Mouse (Mus musculus): ENCODE measurements around the gene Tor1aip1. TPM values are rescaled to one million over a fixed set of nuclear protein-coding genes. Genes with fewer than 3 reads are reported as not detected.
A peak's percentile ranks its signal among the peaks of the same experiment; 100 is the strongest.

Gene Tor1aip1
- polyA plus RNA-seq, 1 experiment from 2014 or later = 21.0 TPM

GRCm38 (mm10) chr1:155987625-155988024 is 48.7 kb downstream of the Tor1aip1 start:
- Histone ChIP-seq H3K9me3 (no peaks in the 10 kb centered on the region), H3K9ac (no peak overlapping the region), H3K27ac (replicated peaks) (no peak overlapping the region), H3K36me3 (no peaks in the 10 kb centered on the region), H3K4me3 (no peak overlapping the region), H3K4me1 (replicated peaks) (no peaks in the 10 kb centered on the region), H3K27me3 (no peaks in the 10 kb centered on the region), H3K4me2 (no peak overlapping the region)
- ATAC-seq (ENCODE audit: low FRiP score, low read depth) = no peak
- WGBS = 90% methylated on average over 2 of the region's 2 CpGs

GRCm38 (mm10) chr1:155974931-155975330 is 61.3 kb downstream of the Tor1aip1 start:
- Histone ChIP-seq H3K4me2 (peak overlapping the region; percentile 59; the same call in 1 of the 2 replicates), H3K9me3 (no peaks in the 10 kb centered on the region), H3K9ac (no peak overlapping the region), H3K4me1 (replicated peaks) (peaks cover 25% of the 10 kb centered on the region), H3K27me3 (no peaks in the 10 kb centered on the region), H3K4me3 (no peak overlapping the region), H3K27ac (replicated peaks) (no peak overlapping the region), H3K36me3 (no peaks in the 10 kb centered on the region)
- WGBS = 68% methylated on average over 2 of the region's 2 CpGs
- no peak for ATAC-seq (ENCODE audit: low FRiP score, low read depth)

- peaks cover 25% of the 10 kb centered on the region for H3K4me1 ChIP-seq (replicated peaks)
- 6% methylated on average over 19 of the region's 19 CpGs for WGBS
- peak overlapping the region; percentile 71 for H3K9ac ChIP-seq
- no peaks in the 10 kb centered on the region for H3K9me3 ChIP-seq
- H3K36me3 ChIP-seq = no peaks in the 10 kb centered on the region
- H3K27ac ChIP-seq (replicated peaks) = peak overlapping the region; percentile 97
- H3K4me3 ChIP-seq = peak overlapping the region; percentile 100
- ATAC-seq (ENCODE audit: low FRiP score, low read depth) = peak; percentile 15
- no peaks in the 10 kb centered on the region for H3K27me3 ChIP-seq
- H3K4me2 ChIP-seq = peak overlapping the region; percentile 59
These were observed 62.4 kb downstream of the Tor1aip1 start for GRCm38 (mm10) chr1:155973719-155974379.

GRCm38 (mm10) chr1:155973068-155973718 is 63.1 kb downstream of the Tor1aip1 start, which contains the start of gene Cep350:
Cep350 (minus strand) TSS chr1:155973255.
- Histone ChIP-seq H3K4me3 (peak within 1 kb of the TSS; percentile 100), H3K4me1 (replicated peaks) (peaks cover 25% of the 10 kb centered on the region), H3K27ac (replicated peaks) (peak within 1 kb of the TSS; percentile 97), H3K4me2 (peak within 1 kb of the TSS; percentile 59), H3K9me3 (no peaks in the 10 kb centered on the region), H3K27me3 (no peaks in the 10 kb centered on the region), H3K36me3 (no peaks in the 10 kb centered on the region), H3K9ac (peak within 1 kb of the TSS; percentile 99)
- under 1% methylated on average over 46 of the region's 57 CpGs for WGBS
- ATAC-seq (ENCODE audit: low FRiP score, low read depth) = peak; percentile 99

GRCm38 (mm10) chr1:155972146-155973067 is 63.9 kb downstream of the Tor1aip1 start:
- Histone ChIP-seq H3K27me3 (no peaks in the 10 kb centered on the region), H3K9me3 (no peaks in the 10 kb centered on the region), H3K27ac (replicated peaks) (peak overlapping the region; percentile 97), H3K4me2 (peak overlapping the region; percentile 59), H3K9ac (peak overlapping the region; percentile 99), H3K4me1 (replicated peaks) (peaks cover 25% of the 10 kb centered on the region), H3K4me3 (peak overlapping the region; percentile 100), H3K36me3 (no peaks in the 10 kb centered on the region)
- WGBS = 2% methylated on average over 36 of the region's 51 CpGs
- ATAC-seq (ENCODE audit: low FRiP score, low read depth) = peak; percentile 72

Other genes with a start within 250 kb of the Tor1aip1 start
- 20.1 and 21.5 TPM in 2 replicates for gene Qsox1, start 223.6 kb downstream of the Tor1aip1 start, polyA plus RNA-seq (2015; fragmentation: Nextera tagmentation; extraction: Ambion mirVana)
- gene Cep350, start 63.2 kb downstream of the Tor1aip1 start, polyA plus RNA-seq (2015; fragmentation: Nextera tagmentation; extraction: Ambion mirVana) = 9.4 and 11.2 TPM in 2 replicates
- 63.3 and 65.6 TPM in 2 replicates for gene Tor1aip2, start 1.1 kb downstream of the Tor1aip1 start, polyA plus RNA-seq (2015; fragmentation: Nextera tagmentation; extraction: Ambion mirVana)
- gene Fam163a, start 168.5 kb upstream of the Tor1aip1 start, polyA plus RNA-seq (2015; fragmentation: Nextera tagmentation; extraction: Ambion mirVana) = 3.7 and 4.6 TPM in 2 replicates